Mouse (Mus musculus): Measurements from ENCODE around the gene Ankrd44. TPM values are rescaled to one million over a fixed set of nuclear protein-coding genes. Genes with fewer than 3 reads are reported as not detected.

Ankrd44 gene
- total and polyA plus RNA-seq, 3 experiments = 12.7 to 23.0 (median 19.8) TPM

- H3K27ac ChIP-seq (ENCODE audit: insufficient read depth, low read depth) = no peak overlapping the region
- dilution Hi-C loops (cut with MboI; ENCODE audit: extremely low pct_ligation_motif_present, extremely low pct_unique_long_range_greater_than_20kb, low sequenced_read_pairs) (no loop called here), in situ Hi-C loops (cut with MboI; ENCODE audit: low pct_ligation_motif_present, low pct_unique_long_range_greater_than_20kb, low sequenced_read_pairs) (no loop called here)
- H3K9ac ChIP-seq (ENCODE audit: insufficient read depth, low read depth) = no peak overlapping the region
- no peak overlapping the region for H3K4me3 ChIP-seq (replicated peaks in 1 of 3; ENCODE audit: low read depth in 2 of 3, low read length in 2 of 3, poor library complexity in 1 of 3)
- no peak for DNase-seq (ENCODE audit: extremely low read depth)
- no peaks in the 10 kb centered on the region for H3K9me3 ChIP-seq (replicated peaks; ENCODE audit: low read length)
- H3K79me2 ChIP-seq (replicated peaks; ENCODE audit: control insufficient read depth, extremely low read depth, insufficient read depth, poor library complexity, severe bottlenecking) = no peaks in the 10 kb centered on the region
- peaks cover 0 to 12% of the 10 kb centered on the region in 2 experiments for H3K36me3 ChIP-seq (replicated peaks in 1 of 2; ENCODE audit: control insufficient read depth in 1 of 2, insufficient read depth in 1 of 2, low read length in 1 of 2)
- H3K4me1 ChIP-seq (ENCODE audit: control insufficient read depth in 1 of 2, insufficient read depth in 2 of 2) = no peaks in the 10 kb centered on the region
- TF ChIP-seq BHLHE40 (IDR thresholded peaks at IDR 0.05; ENCODE audit: low read depth, low read length) (no peak), ELF1 (IDR thresholded peaks at IDR 0.05; ENCODE audit: low read depth, low read length) (no peak), JUN (IDR thresholded peaks at IDR 0.05; ENCODE audit: insufficient read depth, low read depth, low read length) (no peak), NELFE (IDR thresholded peaks at IDR 0.05; ENCODE audit: low read depth, low read length) (no peak), SIN3A (IDR thresholded peaks at IDR 0.05; ENCODE audit: low read length) (no peak), CHD1 (IDR thresholded peaks at IDR 0.05; ENCODE audit: low read depth, low read length) (no peak), CTCF (conservative IDR thresholded peaks at IDR 0.05 in 1 of 2, IDR thresholded peaks at IDR 0.05 in 1 of 2; ENCODE audit: low read depth in 2 of 2, low read length in 2 of 2) (no peak), MAZ (IDR thresholded peaks at IDR 0.05; ENCODE audit: low read depth, low read length) (no peak), KAT2A (IDR thresholded peaks at IDR 0.05; ENCODE audit: insufficient replicate concordance, low read length) (no peak), MYC (IDR thresholded peaks at IDR 0.05; ENCODE audit: low read depth, low read length) (no peak), RCOR1 (conservative IDR thresholded peaks at IDR 0.05; ENCODE audit: low read depth, low read length) (no peak)
- H3K4me2 ChIP-seq (ENCODE audit: insufficient read depth, low read depth, poor library complexity, severe bottlenecking) = no peak overlapping the region
- H3K27me3 ChIP-seq (replicated peaks) = no peaks in the 10 kb centered on the region
These were observed 235.8 kb downstream of the Ankrd44 start for GRCm38 (mm10) chr1:54690291-54690965.

DNA sequence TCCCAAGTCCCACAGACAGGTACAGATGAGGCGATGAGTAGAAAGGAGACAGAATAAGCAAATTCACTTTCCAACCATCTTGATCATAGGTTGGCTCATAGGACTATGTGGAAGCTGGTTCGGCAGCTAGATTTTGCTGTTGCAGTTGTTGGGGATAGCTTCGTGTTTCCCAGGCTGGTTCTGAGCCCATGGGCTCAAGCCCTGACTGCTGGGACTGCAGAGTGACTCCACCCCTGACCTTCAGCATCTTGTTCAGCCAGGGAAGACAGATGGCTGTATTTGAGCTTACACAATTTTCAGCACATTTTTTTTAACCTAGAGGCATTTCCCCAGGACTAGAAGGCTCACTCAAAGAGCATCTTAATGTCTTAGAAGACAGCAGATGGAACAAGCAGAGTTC lies 237.7 kb downstream of the Ankrd44 start:
- peaks cover 0 to 10% of the 10 kb centered on the region in 2 experiments for H3K36me3 ChIP-seq (replicated peaks in 1 of 2; ENCODE audit: control insufficient read depth in 1 of 2, insufficient read depth in 1 of 2, low read length in 1 of 2)
- no peak overlapping the region for H3K4me2 ChIP-seq (ENCODE audit: insufficient read depth, low read depth, poor library complexity, severe bottlenecking)
- H3K79me2 ChIP-seq (replicated peaks; ENCODE audit: control insufficient read depth, extremely low read depth, insufficient read depth, poor library complexity, severe bottlenecking) = no peaks in the 10 kb centered on the region
- TF ChIP-seq CTCF (conservative IDR thresholded peaks at IDR 0.05 in 1 of 2, IDR thresholded peaks at IDR 0.05 in 1 of 2; ENCODE audit: low read depth in 2 of 2, low read length in 2 of 2) = no peak
- TF ChIP-seq HCFC1 (IDR thresholded peaks at IDR 0.05; ENCODE audit: low read depth, low read length) = no peak
- TF ChIP-seq EP300 (IDR thresholded peaks at IDR 0.05; ENCODE audit: low read length) = no peak
- TF ChIP-seq PAX5 (IDR thresholded peaks at IDR 0.05; ENCODE audit: low read length) = no peak
- TF ChIP-seq RCOR1 (conservative IDR thresholded peaks at IDR 0.05; ENCODE audit: low read depth, low read length) = no peak
- TF ChIP-seq ZMIZ1 (IDR thresholded peaks at IDR 0.05; ENCODE audit: low read depth, low read length) = no peak
- TF ChIP-seq JUND (conservative IDR thresholded peaks at IDR 0.05; ENCODE audit: low read depth, low read length) = no peak
- TF ChIP-seq GABPA (IDR thresholded peaks at IDR 0.05; ENCODE audit: insufficient replicate concordance, low read depth, low read length) = no peak
- no peak for TF ChIP-seq CHD1 (IDR thresholded peaks at IDR 0.05; ENCODE audit: low read depth, low read length)
- TF ChIP-seq USF2 (conservative IDR thresholded peaks at IDR 0.05; ENCODE audit: low read depth, low read length) = no peak
- TF ChIP-seq ELF1 (IDR thresholded peaks at IDR 0.05; ENCODE audit: low read depth, low read length) = no peak
- TF ChIP-seq MEF2A (IDR thresholded peaks at IDR 0.05; ENCODE audit: borderline replicate concordance, low read depth, low read length) = no peak
- no peak for TF ChIP-seq E2F4 (IDR thresholded peaks at IDR 0.05; ENCODE audit: insufficient replicate concordance, low read depth, low read length)
- TF ChIP-seq MYC (IDR thresholded peaks at IDR 0.05; ENCODE audit: low read depth, low read length) = no peak
- no peak for TF ChIP-seq NELFE (IDR thresholded peaks at IDR 0.05; ENCODE audit: low read depth, low read length)
- DNase-seq (ENCODE audit: extremely low read depth) = no peak
- H3K9ac ChIP-seq (ENCODE audit: insufficient read depth, low read depth) = no peak overlapping the region
- no peak overlapping the region for H3K4me3 ChIP-seq (replicated peaks in 1 of 3; ENCODE audit: low read depth in 2 of 3, low read length in 2 of 3, poor library complexity in 1 of 3)
- no peak overlapping the region for H3K27ac ChIP-seq (ENCODE audit: insufficient read depth, low read depth)
- no peaks in the 10 kb centered on the region for H3K27me3 ChIP-seq (replicated peaks)
- H3K4me1 ChIP-seq (ENCODE audit: control insufficient read depth in 1 of 2, insufficient read depth in 2 of 2) = no peaks in the 10 kb centered on the region; a peak in 1 of 4 replicates
- in situ Hi-C loops (cut with MboI; ENCODE audit: low pct_ligation_motif_present, low pct_unique_long_range_greater_than_20kb, low sequenced_read_pairs) (no loop called here), dilution Hi-C loops (cut with MboI; ENCODE audit: extremely low pct_ligation_motif_present, extremely low pct_unique_long_range_greater_than_20kb, low sequenced_read_pairs) (no loop called here)
- no peaks in the 10 kb centered on the region for H3K9me3 ChIP-seq (replicated peaks; ENCODE audit: low read length)

Measured in CH12.LX (cell line).